Mouse (Mus musculus) cerebellum, adult 18-20 months (tissue): ENCODE results near the gene Prl3c1.
"Not testable (repeated sequence)": the region's sequence is repeated elsewhere in the genome, so short reads cannot be mapped to it uniquely, and the experiment has no call there.

Source experiments
- DNase-seq, 2 experiments: peaks; one replicate each; pipeline ENCODE4 v3.0.0; 2021

Gene Prl3c1

DNA sequence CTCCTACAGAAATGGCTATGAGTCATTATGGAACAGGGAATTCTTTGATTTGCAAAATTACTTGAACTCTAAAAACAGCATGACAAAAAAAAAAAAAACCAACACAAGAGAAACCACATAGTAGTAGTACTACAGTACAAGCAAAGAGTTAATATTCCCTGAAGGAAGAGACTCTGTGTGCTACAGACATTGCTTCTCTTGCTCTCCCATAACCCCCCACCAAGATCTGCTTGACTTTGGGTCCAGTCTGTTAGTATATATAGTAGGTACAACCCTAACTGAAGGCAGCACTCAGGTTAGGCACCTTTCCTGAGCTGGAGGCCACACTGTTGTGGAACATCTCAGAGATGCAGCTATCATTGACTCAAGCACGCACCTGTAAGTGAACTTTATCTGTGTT lies at the start of gene Prl3c1:
Gene Prl3c1, plus strand, starts transcription at position 301 of the 400 bp plus-strand sequence.
- DNase-seq, result no peak

DNA sequence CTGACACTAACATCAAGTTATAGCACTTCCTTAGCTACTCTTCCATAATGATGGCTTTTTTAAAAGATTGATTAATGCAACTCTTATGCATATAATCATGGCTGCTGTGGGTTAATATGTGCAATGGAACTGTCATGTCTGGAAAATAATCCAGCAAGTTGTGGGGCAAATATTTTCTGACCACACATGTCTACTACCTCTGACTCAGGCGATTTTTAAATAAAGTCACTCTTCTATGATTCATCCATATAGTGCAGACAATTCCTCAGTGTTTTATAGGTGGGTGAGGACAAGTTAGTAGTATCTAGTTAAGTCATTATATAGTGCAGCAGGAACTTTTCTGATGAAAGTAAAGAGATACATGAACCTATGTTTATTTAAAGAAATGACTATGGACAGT lies 48.2 kb upstream of the Prl3c1 start:
- DNase-seq, result no peak

DNA sequence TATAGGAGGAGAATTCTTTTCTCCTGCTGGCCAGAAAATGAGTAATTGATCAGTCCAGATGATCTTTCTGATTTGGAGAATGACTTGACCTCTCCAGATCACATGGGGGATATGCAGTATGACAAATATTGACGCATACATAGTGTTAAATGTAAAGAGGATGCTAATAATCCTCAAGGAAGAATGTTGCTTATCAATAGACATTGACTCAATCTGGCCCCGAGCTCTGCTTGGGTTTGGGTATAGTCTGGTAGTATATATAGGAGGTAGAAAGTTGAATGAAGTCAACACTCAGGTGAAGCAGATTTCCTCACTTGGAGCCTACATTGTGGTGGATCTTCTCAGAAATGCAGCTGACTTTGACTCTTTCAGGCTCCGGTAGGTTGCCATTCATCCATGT lies 40.0 kb upstream of the Prl3c1 start, which contains the start of gene Prl3d3:
Gene Prl3d3, plus strand, starts transcription at position 301 of the 400 bp plus-strand sequence.
- not testable (repeated sequence) for DNase-seq

DNA sequence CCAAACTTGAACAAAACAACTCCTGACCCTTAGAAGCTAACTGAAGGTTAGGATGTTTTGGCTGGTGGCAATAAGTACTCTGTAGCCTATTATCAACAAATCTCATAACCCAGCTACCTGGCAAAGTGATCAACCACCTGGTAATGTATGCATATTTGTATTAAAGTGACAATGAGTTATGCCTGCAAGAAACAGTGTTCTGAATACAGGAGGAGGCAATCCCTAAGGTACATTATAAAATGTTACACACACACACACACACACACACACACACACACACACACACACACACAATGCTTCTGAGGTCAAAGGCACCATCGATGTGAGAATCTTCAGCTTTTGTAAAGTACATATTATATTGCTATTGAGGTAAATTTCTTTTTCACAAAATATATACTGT lies 45.1 kb downstream of the Prl3c1 start, which contains the start of gene Prl3b1:
Gene Prl3b1, plus strand, starts transcription at position 301 of the 400 bp plus-strand sequence.
- no peak for DNase-seq
